Mouse (Mus musculus) heart, adult 11 months (tissue): ENCODE data around the gene Pzp.

Experiments used
- DNase-seq: peaks from one replicate; pipeline ENCODE4 v3.0.0; 2022

The Pzp gene

DNA sequence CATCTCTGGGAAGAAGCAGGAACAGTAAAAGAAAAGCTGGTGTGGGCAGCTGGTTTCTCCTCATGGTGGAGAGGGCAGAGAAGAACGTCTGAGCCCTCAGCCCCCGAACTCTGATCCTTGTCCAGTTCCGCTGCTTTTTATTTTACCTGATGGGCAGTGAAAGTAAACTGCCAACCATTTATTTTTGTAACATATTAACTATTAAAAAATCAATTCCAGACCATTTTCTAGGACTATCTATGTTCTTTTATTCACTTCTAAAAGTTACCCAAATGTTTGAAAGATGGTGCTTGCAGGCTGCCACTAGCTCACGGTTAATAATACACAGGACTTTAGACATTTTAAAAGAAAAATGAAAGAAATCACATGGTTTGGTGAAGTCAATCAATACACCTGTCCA lies at the start of gene Pzp:
Pzp (minus strand) TSS at position 120 of the 400 bp plus-strand sequence.
- no peak for DNase-seq

DNA sequence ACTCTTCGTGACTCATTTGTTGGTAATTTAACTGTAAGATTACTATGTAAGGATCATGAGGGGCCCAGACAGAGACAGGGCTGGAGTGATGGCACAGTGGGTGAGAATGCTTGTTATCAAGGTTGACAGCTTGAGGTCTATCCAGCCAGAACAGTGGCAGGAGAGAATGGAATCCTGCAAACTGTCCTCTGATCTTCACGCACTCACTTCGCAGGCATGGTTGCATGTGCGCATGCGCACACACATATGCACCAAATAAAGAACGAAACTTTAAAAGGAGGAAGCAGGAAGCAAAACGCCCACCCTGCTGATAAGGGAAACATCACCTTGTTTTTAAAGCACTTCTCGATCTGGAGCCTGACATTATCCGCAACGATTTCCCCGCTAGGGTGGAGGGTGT lies 40.1 kb upstream of the Pzp start:
- DNase-seq, result peak; percentile 66

DNA sequence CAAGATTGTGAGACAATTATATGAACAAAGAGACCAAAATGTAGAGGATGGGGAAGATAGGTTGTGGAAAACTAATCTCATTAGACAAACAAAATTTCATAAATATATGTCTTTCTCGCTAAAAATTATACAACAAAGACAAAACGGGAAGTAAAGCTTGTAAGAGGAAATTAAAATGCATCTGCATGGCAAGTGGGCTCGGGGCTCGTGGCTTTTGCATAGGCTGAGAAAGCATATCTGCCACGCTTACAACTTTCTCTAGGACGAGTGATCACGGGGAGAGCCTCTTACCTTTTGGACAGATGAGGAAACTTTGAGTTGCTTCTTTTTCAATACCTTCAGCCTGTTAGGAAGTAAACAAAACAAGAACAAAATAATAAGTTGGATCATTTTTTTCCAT lies 27.5 kb upstream of the Pzp start:
- DNase-seq, result peak; percentile 22

DNA sequence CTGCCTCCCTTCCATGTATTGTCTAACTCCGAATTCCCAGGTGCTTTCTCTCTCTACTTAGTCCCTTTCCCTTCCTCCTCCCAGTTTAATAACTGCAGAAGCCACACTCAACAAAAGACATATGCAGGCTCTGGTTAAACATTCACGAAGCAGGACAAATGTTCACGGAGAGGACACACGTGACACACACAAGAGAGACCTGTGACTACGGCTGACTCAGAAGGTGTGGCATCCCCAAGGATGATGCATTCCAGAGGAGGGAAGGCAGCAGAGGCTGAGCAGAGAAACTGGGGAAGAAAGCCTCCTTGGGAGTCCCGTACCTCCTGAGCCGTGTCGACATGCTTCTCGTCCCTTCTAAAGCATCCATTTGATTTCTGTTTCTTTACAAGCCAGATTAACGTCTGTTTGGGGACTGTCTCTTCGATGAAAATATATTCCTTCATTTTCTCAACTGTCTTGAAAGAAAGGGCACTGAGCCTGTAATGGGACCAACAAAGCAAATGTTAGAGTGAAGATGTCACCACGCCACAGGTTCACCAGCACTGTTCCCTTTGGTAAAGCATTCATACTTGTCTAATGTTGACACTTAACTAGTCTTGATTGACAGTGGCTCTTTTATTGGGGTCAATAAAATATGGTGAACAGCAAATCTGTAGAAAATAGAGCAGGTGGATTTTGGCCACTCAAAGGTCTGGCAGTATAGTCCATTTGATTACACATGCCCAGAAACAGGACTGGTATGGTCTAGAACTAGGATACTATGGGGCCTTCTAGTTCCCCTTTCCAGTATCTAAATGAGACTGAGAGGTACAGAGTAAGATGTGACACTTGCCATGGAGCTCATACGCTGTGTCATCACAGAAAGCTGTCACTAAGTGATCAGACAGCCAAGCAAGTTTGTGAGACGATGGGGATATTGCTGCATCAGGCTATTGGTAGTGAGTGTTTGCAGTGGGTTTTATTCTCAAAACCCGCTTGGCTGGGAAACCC lies 23.2 kb upstream of the Pzp start:
- DNase-seq, result peak; percentile 40

DNA sequence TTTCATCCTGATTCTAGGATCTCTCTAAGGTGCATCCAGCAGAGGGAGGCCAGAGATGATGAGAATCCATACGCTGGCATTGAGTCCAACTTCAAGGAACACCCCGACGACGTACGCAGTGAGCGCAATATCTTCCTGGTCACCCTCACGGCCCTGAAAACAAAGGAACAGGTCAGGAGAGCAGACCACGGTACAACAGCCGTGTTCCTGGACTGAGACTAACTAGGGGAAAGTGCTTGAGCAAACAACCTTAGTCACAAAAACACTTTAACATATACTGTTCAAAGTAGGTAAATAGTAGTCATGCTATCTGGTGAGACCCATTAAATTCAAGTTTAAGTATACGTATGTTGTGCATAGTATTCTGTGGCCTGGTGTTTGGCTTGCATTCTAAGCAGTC lies 22.0 kb upstream of the Pzp start:
- DNase-seq, result peak; percentile 63

DNA sequence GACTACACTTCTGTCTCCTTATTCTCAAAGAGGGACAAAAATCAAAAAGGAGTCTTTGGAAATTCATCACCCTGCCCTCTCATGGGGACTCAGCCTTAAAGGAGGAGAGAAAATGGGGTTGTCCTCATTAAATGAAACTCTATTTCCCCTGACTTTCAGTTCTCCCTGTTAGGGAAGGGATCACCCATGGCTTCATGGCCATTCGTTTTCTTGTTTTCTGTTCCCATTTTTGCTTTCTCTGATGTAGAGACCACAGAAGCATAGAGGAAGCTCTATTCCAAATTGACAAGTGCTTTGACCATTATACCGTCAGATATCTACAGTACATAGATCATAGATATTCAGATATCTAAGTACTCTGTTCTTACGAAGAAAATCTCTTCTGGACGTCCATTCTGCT lies 18.9 kb upstream of the Pzp start:
- peak; percentile 37 for DNase-seq

DNA sequence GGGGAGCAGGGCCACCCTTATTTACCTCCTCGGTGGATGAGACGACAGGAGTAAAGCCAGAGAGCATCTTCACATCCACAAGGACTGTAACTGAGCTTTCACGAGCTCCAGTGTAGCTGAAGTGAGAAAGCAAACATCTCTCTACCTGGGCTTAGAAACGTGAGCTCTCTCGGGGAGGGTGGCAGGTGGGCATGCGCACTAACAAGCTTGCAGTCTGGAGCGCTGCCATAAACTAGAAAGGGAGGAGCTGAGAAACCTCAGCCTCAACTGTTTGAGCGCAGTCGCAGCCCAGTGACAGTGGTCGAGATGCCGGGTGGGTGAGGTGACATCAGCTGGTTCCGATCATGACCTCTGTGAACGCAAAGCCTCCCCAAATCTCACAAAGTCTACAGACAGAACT lies 16.7 kb upstream of the Pzp start:
- peak; percentile 39 for DNase-seq

DNA sequence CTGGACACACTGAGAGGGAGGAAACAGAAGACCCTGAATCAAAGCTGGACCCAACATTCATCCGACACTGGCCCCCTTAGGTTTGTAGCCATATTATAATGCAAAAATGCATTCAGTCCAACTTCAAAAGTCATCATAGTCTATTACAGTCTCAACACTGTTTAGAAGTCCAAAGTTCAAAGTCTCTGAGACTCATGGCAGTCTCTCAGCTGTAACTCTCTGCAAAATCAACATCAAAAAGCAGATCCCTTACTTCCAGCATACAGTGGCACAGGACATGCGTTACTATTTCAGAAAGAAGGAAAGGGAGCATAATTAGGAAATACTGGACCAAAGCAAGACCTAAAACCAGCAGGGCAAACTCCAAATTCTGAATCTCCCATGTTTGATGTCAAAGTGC lies 8.7 kb upstream of the Pzp start:
- DNase-seq, result no peak

DNA sequence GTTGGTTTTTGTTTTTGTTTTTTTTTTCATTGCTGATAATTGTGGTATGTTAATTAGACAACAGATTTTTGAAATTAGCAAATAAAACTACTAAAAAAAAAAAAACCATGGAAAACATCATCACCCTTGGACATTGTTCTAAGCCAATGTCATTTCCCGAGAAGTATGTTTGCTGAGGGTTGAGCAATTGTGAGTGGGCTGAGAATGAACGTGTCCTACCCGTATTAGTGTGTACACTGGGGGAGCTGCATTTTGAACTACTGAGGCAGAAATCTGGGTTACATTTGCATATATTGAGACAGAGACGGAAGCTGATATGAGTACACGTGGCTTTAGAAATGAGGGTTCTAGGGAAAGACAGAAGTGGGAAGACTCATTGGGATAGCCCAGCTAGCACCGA lies 6.8 kb upstream of the Pzp start:
- no peak for DNase-seq

DNA sequence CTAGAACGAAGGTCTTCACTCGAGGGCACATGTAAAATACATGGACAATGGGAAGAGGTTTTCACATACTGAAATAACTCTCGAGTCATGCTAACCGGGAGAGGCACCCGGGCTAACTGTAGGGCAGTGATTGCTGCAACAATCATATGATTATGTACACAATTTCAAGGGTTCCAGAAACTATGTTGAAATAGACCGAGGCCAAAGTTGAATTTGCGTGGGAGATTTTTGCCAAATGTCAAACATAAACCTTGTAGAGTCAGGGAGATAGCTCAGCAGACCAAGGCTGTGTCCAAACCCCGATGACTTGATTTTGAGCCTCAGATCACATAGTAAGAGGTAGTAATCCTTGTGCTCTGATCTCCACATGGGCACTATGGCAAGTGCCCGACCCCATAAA lies 6.2 kb upstream of the Pzp start:
- no peak for DNase-seq

DNA sequence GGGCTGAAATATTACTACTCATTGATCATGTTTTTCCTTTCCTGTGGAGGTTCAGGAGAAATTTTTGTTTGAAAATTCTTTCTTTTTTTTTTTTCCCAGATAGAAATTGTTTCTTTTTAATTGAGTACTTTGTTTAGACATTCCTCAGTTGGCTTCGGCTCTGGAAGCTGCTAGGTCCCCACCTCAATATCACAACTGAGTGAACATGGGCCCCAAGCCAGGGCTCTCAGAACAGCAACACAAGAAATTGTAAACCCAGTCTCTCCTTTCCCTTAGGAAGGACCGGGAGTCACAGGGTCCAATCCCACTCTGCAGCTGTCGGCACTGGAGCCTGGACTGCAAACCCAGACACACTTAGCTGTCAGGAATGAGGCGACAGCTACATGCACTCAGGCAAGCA lies 2.0 kb upstream of the Pzp start:
- no peak for DNase-seq

DNA sequence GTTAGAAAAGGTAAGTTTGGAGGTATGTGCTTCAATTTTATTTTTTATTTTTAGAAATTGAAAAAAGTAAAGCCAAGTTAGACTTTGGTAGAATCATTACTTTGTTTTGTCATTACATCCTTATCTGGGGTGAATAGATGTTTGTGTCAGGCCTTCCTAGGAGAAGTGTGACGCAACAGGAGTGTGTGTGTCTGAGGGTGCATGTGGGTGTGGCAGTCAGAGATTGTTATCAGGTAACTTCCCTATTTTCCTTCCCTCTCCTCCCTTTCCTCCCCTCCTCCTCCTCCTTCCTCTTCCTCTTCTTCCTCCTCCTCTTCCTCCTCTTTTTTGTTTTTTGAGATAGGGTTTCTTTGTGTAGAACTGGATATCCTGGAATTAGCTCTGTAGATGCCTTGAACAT lies 590 bp upstream of the Pzp start:
- DNase-seq, result no peak

DNA sequence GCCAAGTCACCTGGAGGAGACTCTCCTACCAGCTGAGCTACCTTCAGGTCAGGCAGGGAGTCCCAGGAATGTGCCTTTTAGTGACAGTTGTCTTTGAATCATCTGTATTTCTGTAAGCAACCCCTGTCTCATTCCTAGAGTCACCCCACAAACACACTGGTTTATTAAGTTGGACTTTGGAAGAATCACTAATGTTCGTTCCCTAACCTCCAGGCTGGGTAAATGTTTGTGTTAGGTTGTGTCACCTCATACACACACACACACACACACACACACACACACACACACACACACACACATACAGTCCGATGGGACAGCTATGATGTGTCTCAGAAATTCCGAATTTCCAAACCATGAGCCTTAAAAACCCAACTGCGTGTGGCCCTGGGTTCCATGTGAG lies 719 bp downstream of the Pzp start:
- DNase-seq, result no peak

DNA sequence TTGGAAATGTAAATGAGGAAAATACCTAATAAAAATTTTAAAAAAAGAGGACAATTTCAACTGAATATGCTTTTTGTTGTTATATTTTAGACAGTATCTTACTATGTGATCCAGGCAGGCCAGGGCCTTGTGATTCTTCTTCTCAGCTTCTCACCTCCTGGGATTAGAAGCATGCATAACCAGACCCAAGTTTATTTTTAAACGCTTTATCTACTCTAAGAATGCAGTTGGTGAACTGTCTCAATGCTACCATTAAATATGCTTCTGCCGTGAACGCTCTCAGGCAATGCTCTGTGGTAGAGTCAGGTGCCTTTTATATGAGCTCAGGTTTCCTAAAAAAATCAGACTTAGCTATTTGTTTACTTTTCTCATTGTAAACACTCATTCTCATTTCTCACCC lies 3.2 kb downstream of the Pzp start:
- no peak for DNase-seq

DNA sequence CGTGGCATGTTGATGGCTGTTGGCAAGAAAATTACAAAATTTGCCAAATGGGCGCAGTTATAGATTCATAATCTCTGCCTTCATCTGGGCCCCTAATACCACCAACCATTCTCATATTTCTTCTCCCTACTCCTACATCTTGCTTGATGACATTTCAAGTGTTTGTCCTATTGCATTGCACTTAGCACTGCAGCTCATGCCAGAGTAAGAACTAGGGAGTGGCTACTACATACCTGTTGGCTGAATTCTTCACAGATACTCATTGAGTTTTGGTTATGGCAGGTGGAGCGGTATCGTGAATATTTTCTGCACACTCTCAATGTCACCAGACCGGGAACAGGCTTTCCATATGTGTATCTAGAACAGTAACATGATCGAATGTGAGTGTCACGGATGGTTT lies 7.4 kb downstream of the Pzp start:
- no peak for DNase-seq

DNA sequence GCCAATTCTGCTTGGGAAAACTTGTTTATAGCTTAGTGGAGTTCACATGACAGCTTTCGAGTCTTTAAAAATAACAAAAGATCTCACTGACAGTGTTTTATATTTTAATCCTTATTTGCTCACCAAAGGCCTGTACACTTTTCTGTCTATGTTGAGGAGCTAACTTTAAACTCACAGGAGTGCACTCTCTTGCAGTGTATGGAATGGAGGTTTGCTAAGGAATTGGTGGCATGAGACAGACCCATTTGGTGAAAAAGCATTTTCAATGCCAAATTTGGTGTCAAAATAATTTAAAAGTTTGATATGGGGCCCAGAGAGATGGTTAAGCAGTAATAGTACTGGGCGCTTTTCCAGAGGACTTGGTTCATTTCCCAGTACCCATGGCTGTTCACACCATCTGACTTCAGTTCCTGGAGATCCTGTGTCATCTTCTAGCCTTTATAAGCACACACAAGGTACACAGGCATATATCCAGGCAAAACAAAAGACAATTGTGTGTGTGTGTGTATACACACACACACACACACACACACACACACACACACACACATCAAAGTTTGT lies 20.8 kb downstream of the Pzp start:
- peak; percentile 12 for DNase-seq

DNA sequence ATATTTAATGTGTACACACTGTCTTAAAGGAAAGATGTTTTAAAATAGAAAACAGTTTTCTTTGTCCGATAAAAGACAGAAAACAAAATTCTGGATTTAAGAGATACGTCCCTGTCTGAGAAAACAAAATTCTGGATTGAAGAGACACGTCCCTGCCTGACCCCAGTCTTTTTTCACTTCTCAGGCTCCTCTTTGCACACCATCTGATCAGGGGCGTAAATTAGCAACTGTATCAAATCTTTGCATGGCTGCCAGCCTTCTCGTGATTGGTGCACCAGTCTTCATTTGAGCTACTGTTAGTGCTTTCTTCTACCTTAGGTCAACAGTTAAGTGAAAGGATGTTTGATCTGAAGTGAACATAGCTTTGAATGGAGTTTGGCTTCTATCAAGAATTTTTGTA lies 21.8 kb downstream of the Pzp start:
- DNase-seq, result no peak

DNA sequence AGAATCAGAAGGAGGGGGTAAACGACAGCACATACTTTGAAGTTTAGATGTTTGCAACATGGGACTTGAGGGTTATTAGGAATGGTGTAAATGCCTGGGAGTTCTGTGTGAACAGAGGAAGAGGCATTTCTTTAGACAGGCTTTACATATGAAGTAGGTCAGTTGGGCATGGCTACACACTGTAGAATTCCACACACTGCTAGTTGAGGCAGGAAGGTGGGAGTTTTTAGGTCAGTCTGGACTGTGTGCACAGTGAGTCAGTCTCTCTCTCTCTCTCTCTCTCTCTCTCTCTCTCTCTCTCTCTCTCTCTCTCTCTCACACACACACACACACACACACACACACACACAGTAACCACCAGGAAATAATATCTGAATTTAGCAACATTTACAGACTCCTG lies 31.2 kb downstream of the Pzp start:
- no peak for DNase-seq

DNA sequence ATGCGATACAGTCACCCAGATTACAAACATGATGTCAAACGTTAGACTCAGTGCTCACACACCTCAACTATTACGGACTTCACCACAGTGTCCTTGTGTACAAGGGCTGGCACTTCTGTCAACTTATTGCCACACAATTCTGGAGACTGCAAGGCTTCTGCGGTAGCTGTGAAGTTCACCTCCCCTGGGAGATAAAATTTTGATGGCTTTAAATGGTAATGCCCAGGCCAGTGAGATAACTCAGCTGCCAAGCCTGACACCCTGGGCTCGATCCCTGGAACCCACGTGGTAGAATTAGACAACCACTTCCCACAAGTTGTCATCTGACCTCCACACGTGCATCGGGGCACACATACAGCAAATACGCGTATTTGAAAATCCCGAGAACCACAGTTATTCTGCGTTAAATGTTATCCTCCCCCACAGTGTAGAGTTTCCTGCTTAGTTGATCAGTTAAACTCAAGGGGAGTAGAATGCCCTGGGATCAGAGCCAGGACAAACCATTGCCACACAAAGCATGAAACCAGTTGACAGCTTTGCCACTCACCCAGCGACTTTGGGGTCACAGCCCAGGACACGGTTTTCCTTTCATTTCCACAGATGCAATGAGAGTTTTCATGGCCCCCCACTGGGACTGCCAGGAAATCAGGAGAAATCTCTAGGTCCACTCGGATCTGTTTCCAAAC lies 31.7 kb downstream of the Pzp start:
- DNase-seq, result peak; percentile 92

DNA sequence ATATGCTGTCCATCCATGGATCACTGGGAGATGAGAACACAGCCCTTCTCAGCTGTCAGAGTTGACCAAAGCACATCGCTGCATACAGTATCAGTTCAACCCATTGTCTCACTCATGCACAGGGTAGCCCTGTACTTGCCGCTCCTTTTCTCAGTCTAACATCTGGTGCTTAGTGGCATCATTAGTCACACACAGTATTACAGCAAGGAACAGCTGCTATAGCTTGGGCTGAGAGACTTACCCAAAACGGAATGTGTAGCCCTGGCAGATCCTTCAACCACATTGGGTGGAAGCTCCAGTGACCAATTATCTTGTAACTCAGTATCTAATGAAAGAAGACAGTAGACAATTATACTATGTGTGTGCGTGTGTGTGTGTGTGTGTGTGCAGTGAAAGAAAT lies 34.6 kb downstream of the Pzp start:
- peak; percentile 76 for DNase-seq

DNA sequence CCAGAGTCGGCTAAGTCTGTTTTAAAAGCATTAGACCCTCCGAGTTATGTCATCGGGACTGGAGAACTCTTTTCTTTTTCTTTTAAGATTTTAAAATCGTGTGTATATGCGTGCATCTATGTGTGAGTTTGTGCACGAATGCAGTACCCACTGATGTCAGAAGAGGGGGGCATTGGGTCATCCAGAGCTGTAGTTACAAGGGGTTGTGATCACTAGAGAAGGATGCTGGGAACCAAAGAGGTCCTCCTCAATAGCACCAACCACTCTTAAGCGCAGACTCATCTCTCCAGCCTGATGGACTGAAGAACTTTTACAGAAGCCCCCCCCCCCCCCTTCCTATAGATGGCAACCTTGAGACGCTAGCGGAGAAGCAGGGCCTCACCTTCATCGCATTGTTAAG lies 36.4 kb downstream of the Pzp start:
- DNase-seq, result no peak

DNA sequence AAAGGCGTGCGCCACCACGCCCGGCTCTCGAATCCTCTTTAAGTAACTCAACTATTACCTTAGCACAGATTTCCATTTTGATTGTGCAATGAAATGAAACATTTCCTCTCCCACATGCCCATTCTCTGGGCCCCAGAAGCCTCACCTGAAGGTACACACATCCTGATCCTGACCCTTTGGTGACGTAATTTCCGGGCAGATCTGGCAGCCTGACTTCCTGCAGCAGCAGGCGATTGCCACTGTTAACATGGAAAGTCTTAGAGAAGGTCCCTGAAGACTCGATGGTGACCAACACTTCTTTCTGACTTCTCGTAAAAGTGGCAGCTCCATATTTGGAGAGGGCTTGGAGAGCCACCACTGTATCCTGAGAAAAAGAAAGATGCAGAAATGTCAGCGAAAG lies 38.8 kb downstream of the Pzp start:
- DNase-seq, result peak; percentile 86

DNA sequence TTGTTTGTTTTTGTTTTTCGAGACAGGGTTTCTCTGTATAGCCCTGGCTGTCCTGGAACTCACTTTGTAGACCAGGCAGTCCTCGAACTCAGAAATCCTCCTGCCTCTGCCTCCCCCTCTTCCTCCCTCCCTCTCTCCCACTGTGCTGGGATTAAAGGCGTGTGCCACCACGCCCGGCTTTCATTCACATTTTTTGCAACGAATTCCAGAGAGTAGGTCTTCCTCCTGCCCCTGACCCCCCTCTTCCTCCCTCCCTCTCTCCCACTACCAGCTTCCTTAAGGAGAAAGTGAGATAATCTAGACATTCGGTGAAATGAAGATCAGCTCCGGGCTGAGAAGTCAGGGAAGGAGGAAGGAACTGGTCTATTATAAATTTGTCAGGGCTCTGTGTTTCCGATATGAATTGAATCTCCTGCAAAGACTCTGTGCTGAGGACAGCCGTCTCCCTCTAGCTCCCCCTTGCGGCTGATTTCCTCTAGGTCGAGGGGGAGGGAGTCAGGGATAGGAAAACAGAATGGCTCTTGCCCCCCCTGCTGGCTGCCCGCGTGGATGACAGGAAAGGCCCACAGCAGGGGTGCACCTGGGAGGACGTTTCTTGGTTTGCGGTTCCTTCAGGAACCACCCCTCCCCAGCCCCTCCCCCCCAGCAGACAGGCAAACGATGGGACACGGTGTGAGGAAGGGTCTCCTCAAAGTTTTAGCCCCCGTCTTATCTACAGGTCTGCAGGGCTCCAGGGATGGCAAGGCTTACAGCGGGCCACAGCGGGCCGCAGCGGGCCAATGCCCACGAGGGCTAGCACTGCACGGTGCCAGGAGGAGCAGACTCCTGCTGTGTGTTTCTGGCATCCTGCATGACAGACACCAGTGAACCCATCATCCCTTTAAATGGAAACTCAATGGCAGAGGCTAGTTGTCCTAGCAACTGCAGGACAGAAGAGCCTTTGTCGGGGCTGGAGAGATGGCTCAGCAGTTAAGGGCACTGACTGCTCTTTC lies 46.8 kb downstream of the Pzp start:
- DNase-seq, result peak; percentile 99
